Mouse (Mus musculus): ENCODE data around the gene Abcf3. TPM values are rescaled to one million over a fixed set of nuclear protein-coding genes. Genes with fewer than 3 reads are reported as not detected.

Gene Abcf3
- polyA plus RNA-seq, 1 experiment from 2014 or later = 80.9 TPM

- Histone ChIP-seq H3K36me3 (ENCODE audit: control insufficient read depth, insufficient read depth, low read length) (peaks cover 30% of the 10 kb centered on the region), H3K27ac (ENCODE audit: low read length) (no peak overlapping the region), H3K4me2 (ENCODE audit: low read length) (peak overlapping the region; percentile 81), H3K9ac (ENCODE audit: low read depth, low read length) (peak overlapping the region; percentile 64), H3K27me3 (ENCODE audit: control insufficient read depth, insufficient read depth, low read depth, low read length) (no peaks in the 10 kb centered on the region), H3K4me1 (ENCODE audit: control insufficient read depth, insufficient read depth, low read length) (peaks cover 25% of the 10 kb centered on the region), H3K9me3 (replicated peaks; ENCODE audit: control insufficient read depth, low read length, poor library complexity, severe bottlenecking) (no peaks in the 10 kb centered on the region), H3K4me3 (ENCODE audit: low read depth, low read length) (peak overlapping the region; percentile 88)
- no peak for ATAC-seq
- 3% methylated on average over 5 of the region's 5 CpGs for WGBS
Measured at GRCm38 (mm10) chr16:20537071-20537471, 11.3 kb upstream of the Abcf3 start.

- no peak overlapping the region for H3K27ac ChIP-seq (ENCODE audit: low read length)
- WGBS = 13% methylated on average over 6 of the region's 6 CpGs
Measured at GRCm38 (mm10) chr16:20537601-20538320, 10.6 kb upstream of the Abcf3 start.

GRCm38 (mm10) chr16:20539649-20540048 lies 8.7 kb upstream of the Abcf3 start:
- Histone ChIP-seq H3K9ac (ENCODE audit: low read depth, low read length) (no peak overlapping the region), H3K36me3 (ENCODE audit: control insufficient read depth, insufficient read depth, low read length) (peaks cover 38% of the 10 kb centered on the region)
- ATAC-seq = no peak

More at GRCm38 (mm10) chr16:20537601-20538320, 10.6 kb upstream of the Abcf3 start:
- Histone ChIP-seq H3K27me3 (ENCODE audit: control insufficient read depth, insufficient read depth, low read depth, low read length) (no peaks in the 10 kb centered on the region), H3K9ac (ENCODE audit: low read depth, low read length) (peak overlapping the region; percentile 64), H3K9me3 (replicated peaks; ENCODE audit: control insufficient read depth, low read length, poor library complexity, severe bottlenecking) (no peaks in the 10 kb centered on the region), H3K36me3 (ENCODE audit: control insufficient read depth, insufficient read depth, low read length) (peaks cover 30% of the 10 kb centered on the region), H3K4me2 (ENCODE audit: low read length) (peak overlapping the region; percentile 81), H3K4me3 (ENCODE audit: low read depth, low read length) (peak overlapping the region; percentile 88), H3K4me1 (ENCODE audit: control insufficient read depth, insufficient read depth, low read length) (peaks cover 25% of the 10 kb centered on the region)
- no peak for ATAC-seq

GRCm38 (mm10) chr16:20540438-20540837 lies 7.9 kb upstream of the Abcf3 start:
- Histone ChIP-seq H3K4me2 (ENCODE audit: low read length) (no peak overlapping the region), H3K4me1 (ENCODE audit: control insufficient read depth, insufficient read depth, low read length) (peaks cover 25% of the 10 kb centered on the region), H3K4me3 (ENCODE audit: low read depth, low read length) (no peak overlapping the region), H3K27me3 (ENCODE audit: control insufficient read depth, insufficient read depth, low read depth, low read length) (no peaks in the 10 kb centered on the region), H3K27ac (ENCODE audit: low read length) (no peak overlapping the region), H3K36me3 (ENCODE audit: control insufficient read depth, insufficient read depth, low read length) (peaks cover 41% of the 10 kb centered on the region), H3K9ac (ENCODE audit: low read depth, low read length) (no peak overlapping the region), H3K9me3 (replicated peaks; ENCODE audit: control insufficient read depth, low read length, poor library complexity, severe bottlenecking) (no peaks in the 10 kb centered on the region)
- no peak for ATAC-seq
- WGBS = 94% methylated on average over 4 of the region's 4 CpGs

More at GRCm38 (mm10) chr16:20539649-20540048, 8.7 kb upstream of the Abcf3 start:
- 77% methylated on average over 3 of the region's 3 CpGs for WGBS
- Histone ChIP-seq H3K27ac (ENCODE audit: low read length) (no peak overlapping the region), H3K4me2 (ENCODE audit: low read length) (no peak overlapping the region), H3K9me3 (replicated peaks; ENCODE audit: control insufficient read depth, low read length, poor library complexity, severe bottlenecking) (no peaks in the 10 kb centered on the region), H3K4me3 (ENCODE audit: low read depth, low read length) (no peak overlapping the region), H3K4me1 (ENCODE audit: control insufficient read depth, insufficient read depth, low read length) (peaks cover 25% of the 10 kb centered on the region), H3K27me3 (ENCODE audit: control insufficient read depth, insufficient read depth, low read depth, low read length) (no peaks in the 10 kb centered on the region)

GRCm38 (mm10) chr16:20545696-20546095 lies 2.7 kb upstream of the Abcf3 start:
- Histone ChIP-seq H3K4me2 (ENCODE audit: low read length) (no peak overlapping the region), H3K36me3 (ENCODE audit: control insufficient read depth, insufficient read depth, low read length) (peaks cover 26% of the 10 kb centered on the region), H3K4me1 (ENCODE audit: control insufficient read depth, insufficient read depth, low read length) (peaks cover 19% of the 10 kb centered on the region), H3K27me3 (ENCODE audit: control insufficient read depth, insufficient read depth, low read depth, low read length) (no peaks in the 10 kb centered on the region), H3K4me3 (ENCODE audit: low read depth, low read length) (no peak overlapping the region), H3K9ac (ENCODE audit: low read depth, low read length) (no peak overlapping the region), H3K27ac (ENCODE audit: low read length) (no peak overlapping the region), H3K9me3 (replicated peaks; ENCODE audit: control insufficient read depth, low read length, poor library complexity, severe bottlenecking) (no peaks in the 10 kb centered on the region)
- WGBS = 93% methylated on average over 10 of the region's 10 CpGs
- ATAC-seq = no peak

- Histone ChIP-seq H3K4me1 (ENCODE audit: control insufficient read depth, insufficient read depth, low read length) (peaks cover 19% of the 10 kb centered on the region), H3K9ac (ENCODE audit: low read depth, low read length) (0 out of 2 replicates have a peak overlapping the region, but pooled peaks have one; percentile 77), H3K4me3 (ENCODE audit: low read depth, low read length) (peak overlapping the region; percentile 80), H3K9me3 (replicated peaks; ENCODE audit: control insufficient read depth, low read length, poor library complexity, severe bottlenecking) (no peaks in the 10 kb centered on the region), H3K27me3 (ENCODE audit: control insufficient read depth, insufficient read depth, low read depth, low read length) (no peaks in the 10 kb centered on the region), H3K36me3 (ENCODE audit: control insufficient read depth, insufficient read depth, low read length) (peaks cover 26% of the 10 kb centered on the region), H3K4me2 (ENCODE audit: low read length) (peak overlapping the region; percentile 77), H3K27ac (ENCODE audit: low read length) (no peak overlapping the region)
- WGBS = 54% methylated on average over 5 of the region's 5 CpGs
- no peak for ATAC-seq
Measured at GRCm38 (mm10) chr16:20547423-20547822, 954 bp upstream of the Abcf3 start.

- H3K27me3 ChIP-seq (ENCODE audit: control insufficient read depth, insufficient read depth, low read depth, low read length) = no peaks in the 10 kb centered on the region
- ATAC-seq = peak; percentile 0; the same call in 1 of the 2 replicates
- H3K4me1 ChIP-seq (ENCODE audit: control insufficient read depth, insufficient read depth, low read length) = peaks cover 19% of the 10 kb centered on the region
- H3K9me3 ChIP-seq (replicated peaks; ENCODE audit: control insufficient read depth, low read length, poor library complexity, severe bottlenecking) = no peaks in the 10 kb centered on the region
- peak overlapping the region; percentile 90 for H3K9ac ChIP-seq (ENCODE audit: low read depth, low read length)
- H3K4me2 ChIP-seq (ENCODE audit: low read length) = peak overlapping the region; percentile 90
- H3K36me3 ChIP-seq (ENCODE audit: control insufficient read depth, insufficient read depth, low read length) = peaks cover 28% of the 10 kb centered on the region
- no peak overlapping the region for H3K27ac ChIP-seq (ENCODE audit: low read length)
- 50% methylated on average over 9 of the region's 9 CpGs for WGBS
- peak overlapping the region; percentile 80 for H3K4me3 ChIP-seq (ENCODE audit: low read depth, low read length)
Measured at GRCm38 (mm10) chr16:20549161-20549560, 784 bp downstream of the Abcf3 start.

GRCm38 (mm10) chr16:20551691-20552090 lies 3.3 kb downstream of the Abcf3 start:
- H3K9me3 ChIP-seq (replicated peaks; ENCODE audit: control insufficient read depth, low read length, poor library complexity, severe bottlenecking) = no peaks in the 10 kb centered on the region
- no peak overlapping the region for H3K4me3 ChIP-seq (ENCODE audit: low read depth, low read length)
- no peak overlapping the region for H3K4me2 ChIP-seq (ENCODE audit: low read length)
- H3K4me1 ChIP-seq (ENCODE audit: control insufficient read depth, insufficient read depth, low read length) = peaks cover 19% of the 10 kb centered on the region
- WGBS = 95% methylated on average over 5 of the region's 5 CpGs
- no peaks in the 10 kb centered on the region for H3K27me3 ChIP-seq (ENCODE audit: control insufficient read depth, insufficient read depth, low read depth, low read length)
- ATAC-seq = no peak
- H3K36me3 ChIP-seq (ENCODE audit: control insufficient read depth, insufficient read depth, low read length) = peaks cover 31% of the 10 kb centered on the region
- H3K9ac ChIP-seq (ENCODE audit: low read depth, low read length) = no peak overlapping the region
- no peak overlapping the region for H3K27ac ChIP-seq (ENCODE audit: low read length)

GRCm38 (mm10) chr16:20552594-20552993 lies 4.2 kb downstream of the Abcf3 start:
- H3K36me3 ChIP-seq (ENCODE audit: control insufficient read depth, insufficient read depth, low read length) = peaks cover 34% of the 10 kb centered on the region
- 86% methylated on average over 1 of the region's 1 CpGs for WGBS

More at GRCm38 (mm10) chr16:20552594-20552993, 4.2 kb downstream of the Abcf3 start:
- ATAC-seq = no peak
- no peak overlapping the region for H3K27ac ChIP-seq (ENCODE audit: low read length)
- H3K4me1 ChIP-seq (ENCODE audit: control insufficient read depth, insufficient read depth, low read length) = peaks cover 15% of the 10 kb centered on the region
- H3K4me3 ChIP-seq (ENCODE audit: low read depth, low read length) = no peak overlapping the region
- no peak overlapping the region for H3K9ac ChIP-seq (ENCODE audit: low read depth, low read length)
- H3K9me3 ChIP-seq (replicated peaks; ENCODE audit: control insufficient read depth, low read length, poor library complexity, severe bottlenecking) = no peaks in the 10 kb centered on the region
- no peak overlapping the region for H3K4me2 ChIP-seq (ENCODE audit: low read length)
- no peaks in the 10 kb centered on the region for H3K27me3 ChIP-seq (ENCODE audit: control insufficient read depth, insufficient read depth, low read depth, low read length)
